Mouse (Mus musculus) left cerebral cortex, adult 8-10 months (tissue): ENCODE data around the gene Tmem30a. TPM values are rescaled to one million over a fixed set of nuclear protein-coding genes. Genes with fewer than 3 reads are reported as not detected.

Experiments used
- DNase-seq, 2 experiments: peaks; one replicate each; pipeline ENCODE4 v3.0.0; 2022; ENCODE audit warnings: low spot score in 2 of 2
- total RNA-seq, 4 experiments: library from RNA; stranded (reverse); gene quantifications; 2 replicates each; pipeline ENCODE4 v1.2.4; 2022

The Tmem30a gene
- total RNA-seq, result 100 to 1,000 TPM; 254 to 287 (median 270) TPM

GRCm38 (mm10) chr9:79792841-79793835 lies at the start of gene Tmem30a:
TSS of gene Tmem30a (minus strand) at chr9:79793507.
- DNase-seq, result peak; percentile 82 to 97

GRCm38 (mm10) chr9:79842615-79843014 lies 49.3 kb upstream of the Tmem30a start:
- no peak for DNase-seq

DNA sequence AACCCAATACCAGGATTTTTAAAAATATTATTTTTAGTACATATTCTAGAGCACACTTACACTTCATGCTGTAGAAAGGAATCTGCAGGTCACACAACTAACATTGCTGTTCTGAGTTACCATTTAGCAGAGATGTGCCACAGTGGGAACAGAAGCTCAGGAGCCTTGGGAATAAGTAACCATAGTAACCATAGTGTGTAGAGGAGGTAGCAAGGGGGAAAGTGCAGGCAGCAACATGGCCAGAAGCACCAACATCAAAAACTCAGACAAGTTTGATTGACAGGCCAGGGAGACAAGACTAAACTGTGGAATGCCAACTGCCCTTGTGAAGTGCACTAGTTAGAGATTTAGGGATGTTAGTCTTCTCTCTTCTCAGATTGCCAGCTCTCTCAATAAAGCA lies 48.7 kb upstream of the Tmem30a start:
- DNase-seq, result no peak

DNA sequence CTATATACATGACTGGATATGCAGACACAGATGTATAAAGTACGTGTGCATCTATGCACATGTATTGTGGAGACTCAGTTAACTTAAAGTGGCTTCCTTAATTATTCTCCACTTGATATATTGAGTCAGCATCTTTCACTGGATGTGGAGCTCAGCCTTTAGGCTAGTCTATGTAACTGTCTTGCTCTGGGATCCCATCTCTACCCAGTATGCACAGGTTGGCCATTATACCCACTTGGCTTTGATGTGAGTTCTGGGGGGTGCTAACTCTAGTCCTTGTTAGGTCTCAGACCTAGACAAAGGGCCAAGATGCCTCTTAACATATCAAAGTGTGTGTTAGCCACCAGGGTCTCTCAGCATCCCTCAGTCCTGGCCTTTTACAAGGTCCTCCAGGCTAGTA lies 38.0 kb upstream of the Tmem30a start:
- no peak for DNase-seq

- DNase-seq, result no peak
These were observed 37.6 kb upstream of the Tmem30a start for GRCm38 (mm10) chr9:79830874-79831273.

GRCm38 (mm10) chr9:79829842-79830800 lies 36.8 kb upstream of the Tmem30a start:
- DNase-seq, result no peak

DNA sequence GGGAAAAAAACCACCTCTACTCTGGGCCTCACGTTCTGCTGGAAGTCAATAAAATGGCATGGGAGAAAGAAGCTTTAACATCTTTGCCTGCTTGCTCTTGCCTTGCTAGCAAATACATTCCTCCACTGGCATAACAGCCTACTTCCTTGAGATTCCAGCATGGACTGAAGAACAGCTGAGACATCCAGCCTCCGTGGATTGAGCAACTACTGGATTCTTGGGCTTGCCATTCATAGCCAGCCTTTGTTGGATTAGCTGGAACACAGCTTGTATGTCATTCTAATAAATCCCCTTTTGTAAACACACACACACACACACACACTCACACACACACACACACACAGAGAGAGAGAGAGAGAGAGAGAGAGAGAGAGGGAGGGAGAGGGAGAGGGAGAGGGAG lies 33.8 kb upstream of the Tmem30a start:
- no peak for DNase-seq

DNA sequence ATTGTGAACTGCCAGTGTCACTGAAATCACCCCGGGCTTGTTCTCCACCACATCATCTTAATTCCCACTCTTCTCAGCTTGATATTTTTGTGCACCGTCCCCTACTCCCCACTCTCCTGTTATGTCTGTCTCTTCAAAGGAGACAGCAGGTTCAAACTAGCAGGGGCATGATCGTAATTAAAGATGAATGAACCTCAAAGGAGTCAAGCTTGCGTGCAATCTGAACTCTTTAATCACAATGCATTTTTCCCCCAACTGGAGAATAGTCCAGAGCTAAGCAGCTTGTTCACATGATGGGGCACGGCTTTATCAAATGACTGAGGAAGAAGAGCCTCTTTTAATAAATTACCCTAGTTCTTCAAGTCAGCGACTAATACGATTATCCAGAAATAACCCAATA lies 32.2 kb upstream of the Tmem30a start:
- no peak for DNase-seq

GRCm38 (mm10) chr9:79823856-79824255 lies 30.5 kb upstream of the Tmem30a start:
- no peak for DNase-seq

DNA sequence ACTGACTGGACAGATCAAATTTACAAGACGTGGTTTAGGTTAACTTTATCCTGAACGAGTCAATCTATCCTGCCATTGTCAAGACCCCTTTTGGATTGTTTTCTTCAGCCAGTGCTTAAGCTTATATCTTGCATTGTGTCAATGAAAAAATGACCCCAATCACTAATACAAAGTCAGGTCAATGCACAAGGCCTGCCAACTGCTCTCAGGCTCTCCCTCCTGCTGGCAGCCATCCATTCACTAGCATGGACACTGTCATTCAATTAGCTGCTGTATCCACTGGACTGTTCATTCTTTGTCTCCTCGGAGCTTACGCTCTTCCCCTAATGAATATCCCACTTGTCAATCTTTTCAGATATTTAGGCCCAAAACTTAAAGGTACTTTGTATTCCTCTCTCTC lies 30.1 kb upstream of the Tmem30a start:
- DNase-seq, result no peak

DNA sequence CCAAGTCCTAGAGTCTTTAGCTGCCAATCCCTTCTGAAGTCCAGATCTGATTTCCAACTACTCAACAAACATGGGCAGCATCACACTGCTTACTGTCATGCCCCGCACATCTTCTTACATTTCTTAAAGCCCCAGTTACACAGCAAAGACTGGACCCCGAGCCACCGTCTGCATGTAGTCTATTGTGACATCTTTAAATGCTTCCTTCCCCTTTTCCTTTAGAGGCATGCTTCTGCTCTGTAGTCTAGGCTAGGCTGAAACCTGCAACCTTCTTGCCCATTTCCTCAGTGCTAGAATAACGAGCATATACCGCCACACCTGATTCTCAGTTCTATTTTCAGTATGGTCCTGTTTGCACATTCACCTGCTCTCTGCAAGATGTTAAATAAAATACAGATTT lies 23.2 kb upstream of the Tmem30a start:
- no peak for DNase-seq

GRCm38 (mm10) chr9:79816013-79816412 lies 22.7 kb upstream of the Tmem30a start:
- DNase-seq, result no peak

GRCm38 (mm10) chr9:79814592-79814991 lies 21.3 kb upstream of the Tmem30a start:
- DNase-seq, result no peak

DNA sequence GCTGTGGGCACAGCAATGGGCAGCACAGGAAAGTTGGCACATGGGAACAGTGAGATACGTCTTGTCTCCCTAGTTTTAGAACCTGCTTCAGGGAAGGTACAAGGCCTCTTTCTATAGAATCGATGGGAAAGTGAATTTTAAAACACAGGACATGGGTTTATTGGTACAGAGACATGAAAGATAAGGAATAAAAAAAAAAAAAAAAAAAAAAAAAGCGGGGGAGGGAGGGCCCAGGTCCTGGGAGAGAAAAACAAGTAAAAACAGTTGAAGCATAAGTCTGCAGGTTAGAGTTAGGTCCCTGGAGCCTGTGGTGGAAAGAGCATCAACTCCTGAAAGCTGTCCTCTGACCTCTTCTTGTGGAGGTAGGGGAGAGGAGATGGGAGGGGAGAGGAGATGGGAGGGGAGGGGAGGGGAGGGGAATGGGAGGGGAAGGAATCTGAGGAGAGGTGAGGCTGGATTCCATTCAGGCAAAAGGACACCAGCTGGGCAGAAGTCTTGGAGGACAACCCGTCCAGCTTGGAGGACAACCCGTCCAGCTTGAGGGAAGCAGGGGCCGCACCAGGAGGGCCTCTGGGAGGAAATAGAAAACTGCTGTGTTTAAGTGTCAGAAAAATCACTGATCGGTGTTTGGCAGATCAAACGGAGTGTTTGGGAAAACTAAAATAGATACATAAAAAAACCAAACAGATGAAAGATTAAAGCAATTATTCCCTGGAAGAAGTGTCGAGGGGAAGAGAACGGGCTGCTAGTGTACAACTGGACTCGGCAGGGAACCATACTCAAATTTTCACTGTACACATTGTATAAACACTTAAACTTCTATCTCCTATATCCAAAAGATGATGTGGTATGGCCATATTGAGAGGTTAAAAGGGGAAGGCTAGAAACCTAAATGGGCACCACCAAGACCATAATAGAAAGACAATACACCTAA lies 17.9 kb upstream of the Tmem30a start:
- DNase-seq, result no peak

GRCm38 (mm10) chr9:79810534-79810933 lies 17.2 kb upstream of the Tmem30a start:
- DNase-seq, result no peak

- DNase-seq, result no peak
These were observed 16.1 kb upstream of the Tmem30a start for GRCm38 (mm10) chr9:79809411-79809810.

DNA sequence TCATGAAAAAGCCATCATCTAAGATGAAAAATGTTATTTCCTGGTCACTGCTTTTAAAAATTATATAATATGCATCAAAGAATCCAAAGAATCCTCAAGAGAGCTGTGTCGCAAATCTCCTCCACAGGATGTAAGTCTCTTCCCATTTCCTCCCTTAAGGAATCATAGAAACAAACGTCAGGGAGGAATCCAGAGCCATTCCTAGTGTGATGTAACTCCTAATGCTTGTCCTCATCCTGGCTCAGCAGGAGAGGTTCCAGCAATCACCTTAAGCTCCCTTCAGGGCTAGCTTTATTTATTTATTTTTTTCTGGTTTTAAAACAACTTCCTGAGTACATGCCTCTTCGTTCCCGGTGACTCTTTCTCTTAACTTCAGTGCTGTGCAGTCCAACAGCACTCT lies 13.9 kb upstream of the Tmem30a start:
- DNase-seq, result no peak

GRCm38 (mm10) chr9:79806317-79807075 lies 13.2 kb upstream of the Tmem30a start:
- DNase-seq, result no peak

DNA sequence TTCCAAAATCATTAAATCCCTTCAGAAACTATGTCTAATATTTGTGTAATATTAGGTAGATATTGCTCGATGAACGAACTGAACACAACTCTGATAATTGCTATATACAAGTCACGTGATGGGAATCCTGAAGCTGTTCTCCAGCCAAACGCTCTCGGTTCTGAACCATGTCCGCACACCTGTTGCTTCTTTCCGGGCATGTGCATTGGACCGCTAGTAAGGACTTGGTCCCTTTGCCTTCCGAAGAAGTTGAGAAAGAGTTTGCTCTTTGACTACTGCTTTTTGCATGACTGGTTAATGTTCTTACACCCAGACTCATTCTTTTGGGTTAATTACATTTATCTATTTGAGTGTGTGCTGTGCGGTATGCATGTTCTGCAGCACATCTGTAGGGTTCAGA lies 12.1 kb upstream of the Tmem30a start:
- no peak for DNase-seq
